Mouse (Mus musculus) kidney, postnatal 25 days (tissue): ENCODE measurements around the gene Sdhb.

Source experiments
- DNase-seq, 2 experiments: peaks; one replicate each; pipeline ENCODE4 v3.0.0; 2021; ENCODE audit warnings: mixed read lengths in 2 of 2

Gene Sdhb

GRCm38 (mm10) chr4:140960781-140961466 is at the start of gene Sdhb:
Sdhb (plus strand) TSS chr4:140961203.
- DNase-seq: peak; percentile 98 to 100

- no peak for DNase-seq
These were observed 49.6 kb upstream of the Sdhb start for GRCm38 (mm10) chr4:140911416-140911815.

DNA sequence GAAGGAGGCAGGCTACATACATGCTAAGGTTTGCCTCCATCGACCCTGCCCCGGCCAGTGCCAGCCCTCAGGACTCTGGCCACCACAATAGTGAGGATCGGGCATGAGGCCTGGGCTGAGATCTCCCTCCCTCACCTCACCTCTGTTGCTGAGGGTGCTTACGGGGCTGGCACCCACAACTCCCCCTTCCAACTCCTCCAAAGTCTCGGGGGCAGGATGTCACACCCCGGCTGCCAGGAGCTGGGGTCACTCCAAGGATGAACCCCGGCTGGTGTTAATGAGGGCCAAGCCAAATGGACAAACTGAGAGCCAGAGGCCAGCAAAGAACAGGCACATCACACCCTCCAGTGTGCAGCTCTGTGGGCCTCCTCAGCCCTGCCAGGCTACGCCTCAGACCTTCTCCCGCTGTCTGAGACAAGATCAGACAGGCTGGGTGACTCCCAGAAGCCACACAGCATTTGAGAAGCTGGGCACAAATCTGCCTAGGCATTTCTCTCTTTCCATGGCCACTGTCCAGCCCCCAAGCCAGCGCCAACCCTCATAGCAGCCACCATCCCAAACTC is 48.7 kb upstream of the Sdhb start:
- no peak for DNase-seq

DNA sequence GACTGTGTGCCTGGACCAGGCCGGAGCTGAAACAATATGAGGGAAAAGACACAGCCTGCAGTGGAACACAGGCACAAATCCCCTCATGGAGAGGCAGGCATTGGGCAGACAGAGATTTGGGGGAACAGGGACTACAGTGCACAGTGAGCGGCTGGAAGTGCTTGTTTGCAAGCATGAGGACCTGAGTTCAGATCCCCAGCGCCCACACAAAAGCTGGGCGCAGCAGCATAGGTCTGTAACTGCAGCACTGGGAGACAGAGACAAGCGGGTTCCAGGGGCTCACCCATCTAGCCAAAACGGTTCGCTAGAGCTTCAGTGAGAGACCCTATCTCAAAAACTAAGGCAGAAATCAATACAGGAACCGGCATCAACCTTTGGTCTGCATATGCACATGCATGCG is 47.4 kb upstream of the Sdhb start:
- DNase-seq: no peak

- DNase-seq: no peak
These were observed 46.3 kb upstream of the Sdhb start for GRCm38 (mm10) chr4:140914731-140915131.

DNA sequence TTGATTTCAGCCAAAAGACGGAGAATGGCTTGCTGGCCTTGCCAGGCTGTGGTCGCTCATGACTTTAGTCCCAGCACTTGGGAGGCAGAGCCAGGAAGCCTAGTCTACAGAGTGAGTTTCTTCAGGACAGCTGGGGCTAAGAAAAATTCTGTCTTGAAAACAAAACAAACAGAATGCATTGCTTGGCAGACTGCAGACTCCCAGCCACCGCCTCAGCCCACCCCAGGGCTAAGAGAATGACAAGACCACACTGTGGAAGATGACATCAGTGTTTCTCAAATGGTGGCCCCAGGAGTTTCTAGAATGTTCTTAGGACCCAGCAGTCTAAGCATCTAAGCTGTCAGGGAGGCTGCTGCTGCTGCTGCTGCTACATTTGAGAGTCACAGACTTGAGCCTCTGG is 45.8 kb upstream of the Sdhb start:
- no peak for DNase-seq

DNA sequence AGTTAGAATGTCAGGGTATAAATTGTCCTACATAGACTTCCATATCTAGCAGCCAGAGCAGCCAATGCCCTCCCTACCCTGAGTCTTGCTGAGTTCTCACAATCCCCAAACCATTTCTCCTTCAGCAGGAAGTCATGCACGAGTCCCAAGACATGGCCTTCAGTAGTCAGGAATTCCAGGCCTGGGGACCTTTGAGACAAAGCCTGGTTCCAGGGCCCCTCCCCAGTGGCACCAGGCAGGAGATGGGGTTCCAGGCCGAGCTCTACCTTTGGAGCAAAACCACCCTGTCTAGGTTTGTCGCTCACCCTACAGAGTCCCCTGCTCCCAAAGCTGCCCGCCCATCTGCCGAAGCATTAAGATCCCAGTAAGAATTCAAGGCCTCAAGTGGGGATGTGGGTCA is 44.7 kb upstream of the Sdhb start:
- no peak for DNase-seq

- DNase-seq: no peak
These were observed 43.6 kb upstream of the Sdhb start for GRCm38 (mm10) chr4:140917451-140917850.

DNA sequence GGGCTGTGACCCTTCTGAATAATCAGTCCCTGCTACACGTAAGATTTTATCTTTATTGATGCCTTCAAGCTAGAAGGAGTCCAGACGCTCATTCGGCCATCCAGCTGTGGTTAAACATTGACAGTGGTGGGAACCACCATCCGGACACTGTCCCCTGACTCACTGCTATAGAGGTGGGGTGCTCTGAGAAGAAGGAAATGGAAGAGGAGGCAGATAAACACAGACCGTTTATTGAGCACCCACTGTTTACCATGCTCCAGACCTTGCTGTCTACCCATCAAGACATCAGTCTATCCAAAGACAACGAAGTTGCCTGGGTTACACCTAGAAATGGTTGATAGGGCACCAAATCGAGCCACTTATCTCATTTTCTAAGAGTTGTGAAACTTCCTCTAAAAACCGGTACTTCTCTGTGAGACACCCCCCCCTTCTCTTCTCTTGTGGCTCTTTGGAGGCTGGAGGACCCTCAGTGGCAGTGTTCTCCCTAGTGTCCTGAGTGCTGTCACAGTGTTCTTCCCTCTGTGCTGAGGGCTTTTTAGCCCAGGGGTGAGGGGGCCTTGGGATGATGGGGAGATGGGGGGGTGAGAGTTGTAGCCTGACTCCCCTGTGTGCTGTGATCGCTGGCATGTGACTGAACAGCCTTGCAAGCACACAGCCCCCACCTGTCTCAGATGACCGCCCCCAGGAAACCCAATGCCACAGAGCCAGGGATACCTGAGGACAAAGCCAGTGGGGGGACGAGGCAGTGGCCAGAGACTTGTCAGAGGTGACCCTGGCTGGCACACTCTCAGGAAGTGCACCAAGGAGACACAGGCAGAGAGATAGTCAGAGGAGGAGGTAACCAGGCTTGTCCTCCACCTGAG is 40.8 kb upstream of the Sdhb start:
- DNase-seq: peak in 1 of 2 experiments; percentile 37

DNA sequence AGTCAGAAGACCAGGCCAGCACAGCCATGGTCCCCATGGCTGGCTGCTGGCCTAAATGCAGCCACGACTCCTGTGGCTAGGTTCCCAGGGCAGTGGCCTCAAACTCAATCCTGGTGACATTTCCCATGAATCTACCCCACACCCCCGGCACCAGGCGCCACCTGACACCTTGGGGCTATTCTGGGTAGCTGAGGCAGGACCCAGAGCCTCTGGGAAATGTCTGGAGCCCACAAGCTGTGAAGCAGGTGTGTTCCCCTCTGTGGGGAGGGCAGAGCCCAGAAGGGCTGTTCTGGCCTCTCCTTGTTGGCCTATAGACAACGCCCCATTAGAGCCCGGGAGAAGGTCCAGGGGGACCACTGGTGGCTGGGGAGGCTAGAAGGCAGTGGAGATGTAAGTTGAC is 38.5 kb upstream of the Sdhb start:
- DNase-seq: no peak

GRCm38 (mm10) chr4:140925648-140926047 is 35.4 kb upstream of the Sdhb start:
- no peak for DNase-seq

GRCm38 (mm10) chr4:140928349-140928748 is 32.7 kb upstream of the Sdhb start:
- DNase-seq: no peak

GRCm38 (mm10) chr4:140929745-140930144 is 31.3 kb upstream of the Sdhb start:
- no peak for DNase-seq

GRCm38 (mm10) chr4:140930900-140931470 is 30.0 kb upstream of the Sdhb start:
- no peak for DNase-seq

- no peak for DNase-seq
These were observed 25.4 kb upstream of the Sdhb start for GRCm38 (mm10) chr4:140935643-140936042.

DNA sequence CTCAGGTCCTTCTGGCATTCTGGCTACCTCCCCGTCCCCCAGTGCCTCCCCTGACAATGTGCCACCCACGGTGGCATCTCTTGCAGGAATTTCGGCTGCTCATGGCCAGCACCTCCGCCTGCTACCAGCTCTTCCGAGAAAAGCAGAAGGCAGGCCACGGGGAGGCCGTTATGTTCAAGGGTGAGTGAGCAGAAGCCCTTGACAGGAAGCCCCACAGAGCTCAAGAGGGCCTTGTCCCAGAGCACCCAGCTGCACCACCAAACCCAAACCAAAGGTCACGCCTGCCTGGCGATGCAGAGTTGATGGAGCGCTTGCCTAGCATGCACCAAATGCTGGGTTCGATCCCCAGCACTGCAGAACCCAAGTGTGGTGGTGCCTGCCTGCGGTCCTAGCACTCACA is 16.6 kb upstream of the Sdhb start:
- peak in 1 of 2 experiments; percentile 53 for DNase-seq

- no peak for DNase-seq
These were observed 16.0 kb upstream of the Sdhb start for GRCm38 (mm10) chr4:140944961-140945442.

- no peak for DNase-seq
These were observed 15.4 kb upstream of the Sdhb start for GRCm38 (mm10) chr4:140945571-140945970.

GRCm38 (mm10) chr4:140946048-140946447 is 15.0 kb upstream of the Sdhb start:
- no peak for DNase-seq

DNA sequence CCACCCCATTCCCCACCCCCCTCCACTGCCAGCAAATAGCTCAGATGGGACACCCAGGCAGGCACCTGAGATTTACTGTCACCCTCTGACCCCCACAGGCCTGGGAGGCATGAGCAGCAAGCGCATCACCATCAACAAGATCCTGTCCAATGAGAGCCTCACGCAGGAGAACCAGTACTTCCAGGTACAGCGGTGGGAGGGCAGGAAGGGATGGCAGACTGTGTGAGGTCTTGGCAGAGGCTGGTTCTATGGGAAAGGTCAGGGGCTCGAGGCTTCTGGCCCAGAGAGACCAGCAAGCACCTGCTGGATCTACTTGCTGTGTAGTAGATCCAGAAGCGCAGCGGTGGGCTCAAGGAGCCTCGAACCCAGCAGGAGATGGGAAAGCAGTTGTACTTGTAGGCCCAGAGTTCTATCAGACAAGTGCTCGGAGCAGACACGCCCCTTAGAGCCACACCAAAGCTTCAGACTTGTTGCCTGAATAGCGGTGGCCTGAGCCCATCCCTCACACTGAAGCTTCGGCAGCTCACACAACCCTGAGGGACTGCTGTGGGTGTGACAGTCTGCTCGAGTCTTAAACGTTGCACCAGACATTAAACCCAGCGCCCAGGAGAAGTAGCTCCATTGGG is 14.3 kb upstream of the Sdhb start:
- no peak for DNase-seq

GRCm38 (mm10) chr4:140947487-140948440 is 13.2 kb upstream of the Sdhb start:
- no peak for DNase-seq

GRCm38 (mm10) chr4:140948481-140948880 is 12.5 kb upstream of the Sdhb start:
- peak; percentile 75 to 87 for DNase-seq
